Comparison of ENCODE assay signal across 8 mouse cellular contexts in genomic region chrX:85574182-85574541, GRCm38 (mm10). TPM values are rescaled to one million over a fixed set of nuclear protein-coding genes. Genes with fewer than 3 reads are reported as not detected.
A peak's percentile ranks its signal among the peaks of the same experiment; 100 is the strongest.
DNase-seq lines count a peak whose midpoint lies in the region; ATAC-seq and TF ChIP-seq lines count a peak whose summit lies in the region.

No protein-coding gene starts in this region.

- no peaks in the 10 kb centered on the region for H3K27me3 ChIP-seq in testis, adult 2 months (ENCODE audit: control insufficient read depth, insufficient read depth, low read length)
- H3K27me3 ChIP-seq in forebrain, embryonic 16.5 days (replicated peaks; ENCODE audit: control insufficient read depth, insufficient read depth, low read length) = no peaks in the 10 kb centered on the region
- no peaks in the 10 kb centered on the region for H3K27me3 ChIP-seq in limb, embryonic 15.5 days

- peak overlapping the region; percentile 66 for H3K4me2 ChIP-seq in forebrain, embryonic 16.5 days (ENCODE audit: low read length)
- peak overlapping the region; percentile 45 for H3K4me2 ChIP-seq in limb, embryonic 15.5 days

- no peak for TF ChIP-seq POLR2A in testis, adult 2 months (IDR thresholded peaks at IDR 0.05; ENCODE audit: control insufficient read depth, low read depth, low read length)

- peak overlapping the region; percentile 87 for H3K4me3 ChIP-seq in testis, adult 2 months (ENCODE audit: control insufficient read depth, low read depth, low read length)
- peak overlapping the region; percentile 65 for H3K4me3 ChIP-seq in forebrain, embryonic 16.5 days (replicated peaks; ENCODE audit: low read length)
- H3K4me3 ChIP-seq in limb, embryonic 15.5 days = peak overlapping the region; percentile 65

- no peaks in the 10 kb centered on the region for H3K36me3 ChIP-seq in testis, adult 2 months (ENCODE audit: control insufficient read depth, insufficient read depth, low read length)
- H3K36me3 ChIP-seq in forebrain, embryonic 16.5 days (ENCODE audit: control insufficient read depth, insufficient read depth) = no peaks in the 10 kb centered on the region
- H3K36me3 ChIP-seq in limb, embryonic 15.5 days = no peaks in the 10 kb centered on the region

- H3K4me1 ChIP-seq in testis, adult 2 months (ENCODE audit: control insufficient read depth, insufficient read depth, low read length) = no peaks in the 10 kb centered on the region
- H3K4me1 ChIP-seq in forebrain, embryonic 16.5 days (replicated peaks; ENCODE audit: control insufficient read depth, insufficient read depth, low read length) = 0 out of 2 replicates have a peak, but pooled peaks cover 2% of the 10 kb centered on the region
- no peaks in the 10 kb centered on the region for H3K4me1 ChIP-seq in limb, embryonic 15.5 days

- no peak for TF ChIP-seq CTCF in testis, adult 2 months (IDR thresholded peaks at IDR 0.05; ENCODE audit: control insufficient read depth, insufficient read depth, insufficient replicate concordance, low read depth, low read length)

- peak overlapping the region; percentile 83 for H3K27ac ChIP-seq in testis, adult 2 months (ENCODE audit: control insufficient read depth, insufficient read depth, low read depth, low read length)
- no peak overlapping the region; the same call in 1 of the 2 replicates for H3K27ac ChIP-seq in forebrain, embryonic 16.5 days (ENCODE audit: low read length)
- H3K27ac ChIP-seq in limb, embryonic 15.5 days = 0 out of 2 replicates have a peak overlapping the region, but pooled peaks have one; percentile 54

- H3K9me3 ChIP-seq in forebrain, embryonic 16.5 days (ENCODE audit: control insufficient read depth, low read length) = no peaks in the 10 kb centered on the region
- no peaks in the 10 kb centered on the region for H3K9me3 ChIP-seq in limb, embryonic 15.5 days

- ATAC-seq in cerebellum, adult (ENCODE audit: insufficient number of reproducible peaks, low FRiP score, low TSS enrichment) = peak; percentile 32
- peak; percentile 70 for ATAC-seq in forebrain, embryonic 16.5 days
- ATAC-seq in limb, embryonic 15.5 days (ENCODE audit: insufficient number of reproducible peaks, low FRiP score, low TSS enrichment, low read depth) = peak; percentile 33; the same call in 1 of the 2 replicates

- WGBS in forebrain, embryonic 16.5 days = 31% methylated on average over 30 of the region's 34 CpGs
- WGBS in limb, embryonic 15.5 days = 16% methylated on average over 26 of the region's 34 CpGs

- DNase-seq in cerebellum, adult 9-10 months = no peak
- no peak for DNase-seq in testis, postnatal 10 days (ENCODE audit: low spot score)
- DNase-seq in naive thymus-derived CD4-positive, alpha-beta T cell, adult 2 months (ENCODE audit: low read depth) = peak; percentile 48
- DNase-seq in gastrocnemius, adult 8-10 months (ENCODE audit: low spot score in 2 of 2) = no peak

- H3K9ac ChIP-seq in forebrain, embryonic 16.5 days (replicated peaks; ENCODE audit: low read depth, low read length) = peak overlapping the region; percentile 78
- H3K9ac ChIP-seq in limb, embryonic 15.5 days = peak overlapping the region; percentile 68

RNA-seq across cellular contexts. Expression of gene Tab3, which starts 0.3 kb away (rescaled TPM):
- 2.9 and 3.1 TPM in 2 replicates for polyA plus RNA-seq in testis, adult 2 months (2012; rRNA removed)
- 8.2 and 8.5 TPM in 2 replicates for polyA plus RNA-seq in forebrain, embryonic 16.5 days (2015; fragmentation: Nextera tagmentation; extraction: Ambion mirVana)
- 2.8 and 3.9 TPM in 2 replicates for polyA plus RNA-seq in limb, embryonic 15.5 days (2015; fragmentation: Nextera tagmentation; extraction: Ambion mirVana)
- 1 to 10 TPM; 5.5 to 7.8 (median 6.2) TPM for total RNA-seq in gastrocnemius, adult 8-10 months (2022)
